9 mouse cellular contexts compared by ENCODE assay signal in the genomic region with DNA sequence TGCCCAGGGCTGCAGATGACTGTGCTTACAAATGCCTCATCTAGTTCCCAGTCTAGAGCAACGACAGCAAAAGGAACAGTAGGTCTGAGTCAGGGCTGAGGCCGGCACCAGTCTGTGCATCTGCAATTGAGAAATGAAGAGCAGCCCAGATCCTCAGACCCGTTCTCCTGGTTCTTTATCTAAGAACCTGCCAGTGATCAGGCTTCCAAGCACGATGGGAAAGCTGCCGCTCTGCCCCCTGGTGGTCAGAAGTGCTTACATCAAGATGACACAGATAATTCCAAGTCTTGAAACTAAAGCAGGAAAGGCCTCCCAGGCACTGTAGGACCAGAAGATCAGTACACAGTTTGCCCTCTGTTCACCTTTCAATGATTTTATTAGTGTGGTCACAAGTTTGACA. TPM values are rescaled to one million over a fixed set of nuclear protein-coding genes. Genes with fewer than 3 reads are reported as not detected.
A peak's percentile ranks its signal among the peaks of the same experiment; 100 is the strongest.
DNase-seq lines count a peak whose midpoint lies in the region; ATAC-seq lines count a peak whose summit lies in the region.
"Had no signal": no experiment of that assay in that cellular context is flagged by ENCODE, and none has a peak within 500 bp of the region (broad histone marks: within the 10 kb centered on the region; RNA-seq: fewer than 3 reads in every experiment).

No protein-coding gene starts in this region.

- no peak overlapping the region for H3K4me3 ChIP-seq in limb, embryonic 12.5 days (replicated peaks)
- H3K4me3 ChIP-seq: embryonic facial prominence, embryonic 15.5 days had no signal

- no peaks in the 10 kb centered on the region for H3K4me1 ChIP-seq in limb, embryonic 12.5 days (replicated peaks)
- H3K4me1 ChIP-seq: embryonic facial prominence, embryonic 15.5 days had no signal

- H3K27ac ChIP-seq in limb, embryonic 12.5 days, result no peak overlapping the region
- H3K27ac ChIP-seq: embryonic facial prominence, embryonic 15.5 days had no signal

- DNase-seq in A20 (ENCODE audit: low read depth, low spot score) (peak; percentile 55), adipocyte (ENCODE audit: low spot score) (peak; percentile 69)
- DNase-seq in embryo, embryonic 10.5 days (ENCODE audit: low spot score), result peak; percentile 90
- peak; percentile 32 for DNase-seq in gastrocnemius, postnatal 25 days
- DNase-seq in kidney, adult 8-10 months, result peak; percentile 36 to 79
- peak; percentile 84 for DNase-seq in neural tube, embryonic 10.5 days (ENCODE audit: extremely low spot score, low spot score)
- peak; percentile 70 for DNase-seq in telencephalon, adult 2 months (ENCODE audit: low read depth, low spot score)

- 0 out of 2 replicates have a peak, but pooled peaks have one; percentile 38 for ATAC-seq in limb, embryonic 12.5 days (ENCODE audit: insufficient number of reproducible peaks, insufficient read depth, low FRiP score, low TSS enrichment, low read depth)

- no peak overlapping the region for H3K9ac ChIP-seq in limb, embryonic 12.5 days (replicated peaks)
- H3K9ac ChIP-seq: embryonic facial prominence, embryonic 15.5 days had no signal

- no peak overlapping the region for H3K4me2 ChIP-seq in limb, embryonic 12.5 days
- H3K4me2 ChIP-seq: embryonic facial prominence, embryonic 15.5 days had no signal

- no peaks in the 10 kb centered on the region for H3K27me3 ChIP-seq in limb, embryonic 12.5 days
- H3K27me3 ChIP-seq: embryonic facial prominence, embryonic 15.5 days had no signal

- WGBS in limb, embryonic 12.5 days, result 28% methylated on average over 5 of the region's 5 CpGs

- H3K9me3 ChIP-seq in limb, embryonic 12.5 days, result no peaks in the 10 kb centered on the region
- H3K9me3 ChIP-seq: embryonic facial prominence, embryonic 15.5 days had no signal

- peaks cover 55% of the 10 kb centered on the region for H3K36me3 ChIP-seq in limb, embryonic 12.5 days

RNA-seq across cellular contexts. Expression of a gene that starts 17.4 kb away (rescaled TPM):
- total RNA-seq in gastrocnemius, postnatal 25 days (2021), result 10 to 100 TPM; 32.7 to 38.1 TPM
- 67.7 and 72.7 TPM in 2 replicates for polyA plus RNA-seq in limb, embryonic 12.5 days (2016; fragmentation: Nextera tagmentation; extraction: Ambion mirVana)

RNA-seq across cellular contexts. Expression of a gene that starts 24.2 kb away (rescaled TPM):
- total RNA-seq in gastrocnemius, postnatal 25 days (2021), result 1 to 10 TPM; 2.4 to 2.8 TPM
- polyA plus RNA-seq in limb, embryonic 12.5 days (2016; fragmentation: Nextera tagmentation; extraction: Ambion mirVana), result 31.8 and 33.2 TPM in 2 replicates

RNA-seq across cellular contexts. Expression of a gene that starts 51.8 kb away (rescaled TPM):
- total RNA-seq in gastrocnemius, postnatal 25 days (2021), result 10 to 100 TPM; 16.5 to 18.7 TPM
- polyA plus RNA-seq in limb, embryonic 12.5 days (2016; fragmentation: Nextera tagmentation; extraction: Ambion mirVana), result 69.8 and 73.7 TPM in 2 replicates

Comparison
In these comparisons a context has a peak if more than half of its experiments do, and no peak if none do; other contexts are left out.
1. DNase-seq: peak in every context shown above with its lines; median percentile 90 in embryo, embryonic 10.5 days; 84 in neural tube, embryonic 10.5 days; 70 in telencephalon, adult 2 months; 69 in adipocyte; 58 in kidney, adult 8-10 months; 55 in A20; 32 in gastrocnemius, postnatal 25 days.